Mouse (Mus musculus): ENCODE measurements around the gene Nudt3.

GRCm38 (mm10) chr17:27657123-27657522 lies 33.8 kb upstream of the Nudt3 start:
- TF ChIP-seq CTCF (IDR thresholded peaks at IDR 0.05; ENCODE audit: low read depth, low read length) (no peak), TAL1 (conservative IDR thresholded peaks at IDR 0.05; ENCODE audit: low read depth, low read length) (no peak)

Measured in G1E (cell line).